Mouse (Mus musculus): Measurements from ENCODE around the gene 1700008O03Rik.

- TF ChIP-seq CTCF (IDR thresholded peaks at IDR 0.05; ENCODE audit: control insufficient read depth, insufficient read depth, insufficient replicate concordance, low read depth, low read length) (no peak), POLR2A (IDR thresholded peaks at IDR 0.05; ENCODE audit: control insufficient read depth, low read depth, low read length) (no peak)
Observed at GRCm38 (mm10) chr7:44383980-44384715, 1.5 kb downstream of the 1700008O03Rik start, which contains the start of gene Syt3.
